Mouse (Mus musculus) megakaryocyte, embryonic 14.5 days (primary cell): ENCODE measurements around the gene Ecm1. TPM values are rescaled to one million over a fixed set of nuclear protein-coding genes. Genes with fewer than 3 reads are reported as not detected.
A peak's percentile ranks its signal among the peaks of the same experiment; 100 is the strongest.

Source experiments
- H3K27me3 ChIP-seq: replicated peaks from 2 replicates; pipeline ENCODE3; 2012; ENCODE audit warnings: inconsistent platforms
- H3K36me3 ChIP-seq: replicated peaks from 2 replicates; pipeline ENCODE3; 2012; ENCODE audit warnings: low read length, inconsistent platforms, mixed read lengths
- H3K4me1 ChIP-seq: 2 replicates; pipeline ENCODE4 v1.6.1; 2012; ENCODE audit warnings: inconsistent platforms
- H3K4me3 ChIP-seq: replicated peaks from 2 replicates; pipeline ENCODE3; 2012; ENCODE audit warnings: moderate library complexity, mild to moderate bottlenecking, inconsistent platforms
- H3K9me3 ChIP-seq: 2 replicates; pipeline ENCODE4 v1.6.1; 2012; ENCODE audit warnings: inconsistent platforms
- FLI1 ChIP-seq: IDR thresholded peaks from 2 replicates; pipeline ENCODE4 v1.6.1; 2012; ENCODE audit warnings: low read length, inconsistent platforms, mixed read lengths
- GATA1 ChIP-seq: IDR thresholded peaks from 3 replicates; pipeline ENCODE4 v1.6.1; 2012; ENCODE audit warnings: mixed read lengths, low read length, inconsistent platforms, borderline replicate concordance
- polyA plus RNA-seq: library from polyadenylated mRNA; stranded (reverse); fragments of >175 nt; gene quantifications from 2 replicates; pipeline ENCODE4 v1.2.3, GENCODE M21; 2012; ENCODE audit warnings: low replicate concordance; ENCODE audit not compliant: insufficient read depth

The Ecm1 gene
- polyA plus RNA-seq, 1 experiment = 274 TPM

DNA sequence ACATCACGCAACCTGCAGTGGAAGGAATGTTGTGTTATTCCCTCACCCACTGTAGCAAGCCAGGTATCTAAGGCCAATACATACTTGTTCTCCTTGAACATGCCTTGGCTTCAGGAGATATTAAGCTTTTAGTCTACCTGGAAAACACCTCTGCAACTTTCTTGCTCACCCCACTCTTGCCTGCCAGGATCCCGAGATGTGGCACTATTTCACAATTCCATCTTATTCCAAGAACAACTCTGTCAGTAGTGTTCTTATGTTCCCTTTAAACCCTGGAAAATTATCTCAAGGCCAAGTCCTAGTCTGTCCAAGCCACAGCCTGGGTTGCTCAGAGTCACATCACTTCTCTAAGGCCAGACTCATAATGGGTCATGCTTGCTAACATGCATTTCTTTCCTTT, 17.4 kb upstream of the Ecm1 start:
- H3K4me1 ChIP-seq = peaks cover 45% of the 10 kb centered on the region
- H3K27me3 ChIP-seq = no peaks in the 10 kb centered on the region
- H3K36me3 ChIP-seq = peaks cover 15% of the 10 kb centered on the region
- no peak overlapping the region for H3K4me3 ChIP-seq
- H3K9me3 ChIP-seq = no peaks in the 10 kb centered on the region
- TF ChIP-seq GATA1 = no peak
- no peak for TF ChIP-seq FLI1

DNA sequence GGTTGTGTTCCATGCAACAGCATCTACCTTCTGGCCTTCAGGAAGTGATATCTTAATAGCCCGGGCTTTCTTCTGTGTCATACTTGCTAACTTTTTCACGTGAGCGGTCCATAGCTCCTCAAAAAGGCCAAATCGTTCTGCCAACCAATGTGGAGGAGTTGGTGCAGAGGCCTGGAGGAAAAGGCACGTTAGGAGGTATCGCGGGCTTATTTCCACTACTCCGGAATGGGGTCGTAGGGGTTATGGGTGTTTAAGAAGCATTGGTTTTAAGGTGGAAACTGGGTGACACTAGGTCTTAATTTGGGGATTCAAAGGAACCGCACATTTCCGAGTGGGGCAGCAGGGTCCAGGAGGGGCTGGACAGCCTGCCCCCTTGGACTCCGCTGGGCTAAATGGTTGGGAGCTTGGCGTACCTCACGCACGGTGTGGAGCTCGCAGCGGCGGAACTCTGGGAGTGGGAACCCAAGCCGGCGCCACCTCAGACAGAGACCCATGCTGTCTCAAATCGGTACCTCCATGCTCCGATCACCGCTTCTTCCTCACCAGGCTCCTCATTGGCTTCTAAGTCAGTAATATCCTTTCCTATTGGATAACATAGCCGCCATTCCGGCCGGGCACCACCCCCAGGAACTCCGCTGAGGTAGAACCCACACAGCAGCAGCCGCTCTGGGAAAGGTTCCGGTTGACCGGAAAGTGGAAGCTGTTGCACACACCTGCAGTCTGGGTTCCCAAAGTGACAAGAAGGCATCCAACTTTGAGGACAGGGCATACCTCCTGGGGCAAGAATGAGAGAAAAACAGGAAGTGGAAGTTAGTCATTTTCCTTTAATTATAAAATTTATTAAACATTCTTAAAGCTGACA, 15.2 kb upstream of the Ecm1 start:
- H3K9me3 ChIP-seq = no peaks in the 10 kb centered on the region
- peaks cover 57% of the 10 kb centered on the region for H3K4me1 ChIP-seq
- H3K27me3 ChIP-seq = no peaks in the 10 kb centered on the region
- TF ChIP-seq GATA1 = no peak
- no peak for TF ChIP-seq FLI1
- H3K36me3 ChIP-seq = peaks cover 34% of the 10 kb centered on the region
- H3K4me3 ChIP-seq = peak overlapping the region; percentile 97

DNA sequence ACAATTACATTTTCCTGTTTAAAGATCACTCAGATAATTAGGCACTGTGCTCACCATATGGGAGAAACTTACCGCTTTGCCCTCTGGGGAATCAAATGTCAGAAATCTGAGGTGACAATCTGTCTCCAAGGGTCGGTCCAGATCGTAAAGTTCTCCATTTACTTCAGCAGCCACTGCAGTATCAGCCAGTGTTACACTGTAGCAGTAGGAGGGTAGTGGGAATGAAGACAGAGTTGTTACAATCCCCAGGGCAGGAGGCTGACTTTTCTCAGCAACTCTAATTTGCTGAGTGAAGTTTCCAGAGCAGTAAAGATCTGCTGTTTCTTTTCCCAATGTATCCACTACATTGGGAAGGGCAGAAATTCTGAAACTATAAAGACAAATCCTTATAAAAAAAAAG, 13.6 kb upstream of the Ecm1 start:
- Histone ChIP-seq H3K4me1 (peaks cover 58% of the 10 kb centered on the region), H3K36me3 (peaks cover 50% of the 10 kb centered on the region)

DNA sequence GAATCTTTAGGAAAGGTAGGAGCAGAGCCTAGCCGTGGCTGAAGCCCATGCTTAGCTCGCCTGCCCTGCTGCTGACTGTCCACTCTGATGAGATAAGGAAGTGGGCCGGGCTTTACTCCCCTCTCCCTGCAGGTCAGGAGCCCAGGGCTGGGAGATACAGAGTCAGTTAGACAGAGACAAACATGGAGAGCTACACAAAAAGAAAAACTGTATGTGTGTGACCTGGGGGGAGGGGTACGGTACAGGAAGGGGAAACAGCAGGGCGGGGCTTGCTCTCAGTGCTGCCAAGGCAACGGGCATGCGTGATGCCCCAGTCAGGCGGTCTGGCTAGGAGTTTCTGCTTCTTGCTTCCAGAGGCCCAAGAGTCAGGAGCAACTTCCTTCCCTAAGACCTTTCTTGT, 1.0 kb upstream of the Ecm1 start:
- peaks cover 100% of the 10 kb centered on the region for H3K36me3 ChIP-seq
- TF ChIP-seq FLI1 (no peak), GATA1 (no peak)
- no peaks in the 10 kb centered on the region for H3K27me3 ChIP-seq
- peaks cover 76% of the 10 kb centered on the region for H3K4me1 ChIP-seq
- peak overlapping the region; percentile 76 for H3K4me3 ChIP-seq
- H3K9me3 ChIP-seq = no peaks in the 10 kb centered on the region

More for the DNA sequence above, 13.6 kb upstream of the Ecm1 start:
- Histone ChIP-seq H3K9me3 (no peaks in the 10 kb centered on the region), H3K4me3 (no peak overlapping the region), H3K27me3 (no peaks in the 10 kb centered on the region)
- TF ChIP-seq GATA1 (no peak), FLI1 (no peak)

DNA sequence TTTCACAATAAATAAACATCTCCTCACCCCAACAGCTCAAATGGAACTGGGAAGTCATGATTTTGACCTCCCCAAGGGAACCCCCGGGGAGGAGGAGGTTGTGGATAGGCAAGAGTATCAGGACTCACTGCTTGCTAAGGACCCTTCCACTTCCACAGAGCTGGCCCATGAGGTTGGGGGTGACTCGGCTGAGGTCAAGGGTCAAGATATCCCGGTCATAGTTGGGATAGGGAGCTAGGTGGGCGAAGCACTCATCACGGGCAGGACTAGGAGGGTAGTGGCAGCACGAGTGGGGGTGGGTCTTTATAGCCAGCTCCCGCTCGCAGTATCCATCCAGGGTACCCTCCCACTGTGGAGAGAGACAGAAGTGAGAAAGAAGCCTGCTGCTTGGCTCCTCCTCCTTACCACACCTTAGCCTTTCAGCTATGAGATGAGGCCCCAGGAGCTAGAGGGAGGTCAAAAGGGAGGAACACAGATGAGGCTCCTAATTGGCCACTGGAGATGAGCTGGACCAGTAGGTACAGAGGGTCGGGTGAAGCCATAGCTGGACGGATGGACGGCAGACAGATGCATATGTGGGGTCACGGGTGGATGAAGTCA, 4.2 kb downstream of the Ecm1 start:
- H3K9me3 ChIP-seq = no peaks in the 10 kb centered on the region
- peaks cover 73% of the 10 kb centered on the region for H3K36me3 ChIP-seq
- peak overlapping the region; percentile 69 for H3K4me3 ChIP-seq
- H3K4me1 ChIP-seq = peaks cover 94% of the 10 kb centered on the region
- TF ChIP-seq FLI1 (no peak), GATA1 (no peak)
- H3K27me3 ChIP-seq = no peaks in the 10 kb centered on the region

DNA sequence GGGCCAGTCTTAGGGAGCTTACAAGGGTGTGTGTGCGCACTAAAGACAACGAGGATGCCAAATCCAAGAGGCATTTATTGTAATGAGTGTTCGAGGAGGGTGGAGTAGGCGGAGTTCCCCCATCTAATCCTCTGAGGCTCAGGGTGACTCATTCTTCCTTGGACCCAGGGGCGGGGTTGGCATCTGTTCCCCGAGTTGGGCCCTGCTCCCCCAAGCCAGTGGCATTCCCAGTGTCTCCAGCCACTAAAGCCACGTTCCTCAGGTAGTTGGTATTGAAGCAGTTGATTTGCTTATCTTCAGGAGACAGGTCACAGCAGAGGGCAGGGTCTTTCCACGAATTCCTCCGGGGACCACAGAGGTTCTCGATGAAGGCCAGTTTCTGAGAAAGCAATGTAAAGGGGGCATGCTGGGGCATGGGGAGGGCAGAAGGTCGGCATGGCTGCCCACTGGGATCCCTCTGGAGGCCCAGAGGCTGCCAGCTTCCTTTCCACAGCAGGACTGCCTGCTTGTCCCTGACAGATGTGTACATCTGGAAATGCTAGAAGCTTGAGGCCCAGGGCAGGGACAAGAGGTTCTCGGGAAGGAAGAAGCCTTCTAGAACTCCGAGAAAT, 5.2 kb downstream of the Ecm1 start:
- TF ChIP-seq GATA1 = no peak
- no peak for TF ChIP-seq FLI1
- peaks cover 69% of the 10 kb centered on the region for H3K36me3 ChIP-seq
- H3K4me1 ChIP-seq = peaks cover 85% of the 10 kb centered on the region

DNA sequence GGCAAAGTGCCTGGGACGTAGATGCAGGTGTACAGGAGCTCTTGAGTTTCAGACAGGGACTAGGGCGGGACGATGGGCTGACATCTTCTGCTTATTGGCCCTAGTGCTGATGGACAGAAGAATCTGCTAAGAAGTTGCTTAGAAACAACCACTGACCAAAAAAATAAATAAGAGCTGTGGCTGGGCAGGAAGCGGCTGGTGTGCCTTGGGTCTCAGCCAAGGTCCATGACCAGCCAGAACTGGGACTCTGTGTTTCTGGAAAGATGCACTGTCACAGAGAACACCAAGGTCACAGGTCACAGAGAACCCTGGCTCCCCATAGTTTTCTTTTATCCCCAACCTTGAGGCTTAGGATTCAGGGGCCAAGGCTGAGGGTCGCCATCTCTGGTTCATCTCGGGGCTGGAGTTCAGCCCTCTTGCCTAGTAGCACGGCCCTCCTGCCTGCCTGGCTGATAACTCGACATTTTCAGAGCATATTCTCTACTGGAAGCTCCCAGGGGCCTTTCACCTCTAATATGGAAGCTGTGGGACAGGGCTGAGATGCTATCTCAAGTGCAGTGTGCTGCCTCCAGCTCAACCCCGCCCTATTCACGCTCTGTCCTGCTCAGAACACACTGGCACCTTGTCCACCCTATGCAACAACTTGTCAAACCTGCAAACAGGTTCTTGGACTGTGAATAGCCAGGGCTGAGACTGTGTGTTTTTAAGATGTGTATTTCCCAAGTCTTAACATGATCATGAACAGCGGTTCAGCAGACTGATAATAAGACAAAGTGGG, 6.4 kb downstream of the Ecm1 start:
- Histone ChIP-seq H3K27me3 (no peaks in the 10 kb centered on the region), H3K4me3 (peak overlapping the region; percentile 42), H3K4me1 (peaks cover 72% of the 10 kb centered on the region), H3K9me3 (no peaks in the 10 kb centered on the region), H3K36me3 (peaks cover 56% of the 10 kb centered on the region)
- no peak for TF ChIP-seq GATA1
- no peak for TF ChIP-seq FLI1

More for the DNA sequence above, 5.2 kb downstream of the Ecm1 start:
- no peak overlapping the region for H3K4me3 ChIP-seq
- no peaks in the 10 kb centered on the region for H3K9me3 ChIP-seq
- no peaks in the 10 kb centered on the region for H3K27me3 ChIP-seq

DNA sequence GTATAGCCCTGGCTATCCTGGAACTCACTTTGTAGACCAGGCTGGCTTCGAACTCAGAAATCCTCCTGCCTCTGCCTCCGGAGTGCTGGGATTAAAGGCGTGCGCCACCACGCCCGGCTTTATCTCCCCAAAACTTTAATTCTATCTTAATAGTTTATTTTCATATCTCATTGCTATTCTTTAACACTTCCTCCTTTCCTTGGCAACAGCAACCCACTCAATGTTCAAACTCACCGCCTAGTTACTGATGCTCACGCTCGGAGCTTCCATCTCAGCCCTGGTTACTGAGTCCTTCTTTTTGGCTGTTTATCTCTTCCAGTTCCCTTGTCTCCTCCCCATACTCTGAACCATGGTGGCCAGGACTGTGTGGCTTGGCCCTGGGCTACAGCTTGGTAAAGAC, 7.1 kb downstream of the Ecm1 start:
- Histone ChIP-seq H3K4me1 (peaks cover 71% of the 10 kb centered on the region), H3K36me3 (peaks cover 50% of the 10 kb centered on the region), H3K27me3 (no peaks in the 10 kb centered on the region), H3K4me3 (no peak overlapping the region), H3K9me3 (no peaks in the 10 kb centered on the region)
- TF ChIP-seq FLI1 (no peak), GATA1 (no peak)

DNA sequence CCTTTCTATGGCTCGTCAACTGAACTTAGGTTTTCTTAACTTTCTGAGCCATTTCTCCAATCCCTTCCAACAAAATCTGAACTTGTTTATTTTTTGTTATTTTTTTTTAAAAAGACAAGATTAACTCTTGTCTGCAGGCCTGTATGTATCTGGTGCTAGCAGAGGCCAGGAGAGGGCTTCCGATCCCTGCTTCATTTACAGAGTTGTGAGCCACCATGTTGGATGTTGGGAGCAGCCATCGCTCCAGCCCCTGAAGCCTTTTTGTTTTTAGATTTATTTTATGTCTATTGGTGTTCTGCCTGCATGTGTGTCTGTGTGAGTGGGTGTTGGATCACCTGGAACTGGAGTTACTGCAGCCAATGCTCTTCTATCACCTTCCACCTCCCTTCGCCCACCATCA, 7.6 kb downstream of the Ecm1 start:
- TF ChIP-seq FLI1 (no peak), GATA1 (no peak)
- Histone ChIP-seq H3K27me3 (no peaks in the 10 kb centered on the region), H3K4me1 (peaks cover 71% of the 10 kb centered on the region), H3K9me3 (no peaks in the 10 kb centered on the region), H3K4me3 (no peak overlapping the region), H3K36me3 (peaks cover 45% of the 10 kb centered on the region)

DNA sequence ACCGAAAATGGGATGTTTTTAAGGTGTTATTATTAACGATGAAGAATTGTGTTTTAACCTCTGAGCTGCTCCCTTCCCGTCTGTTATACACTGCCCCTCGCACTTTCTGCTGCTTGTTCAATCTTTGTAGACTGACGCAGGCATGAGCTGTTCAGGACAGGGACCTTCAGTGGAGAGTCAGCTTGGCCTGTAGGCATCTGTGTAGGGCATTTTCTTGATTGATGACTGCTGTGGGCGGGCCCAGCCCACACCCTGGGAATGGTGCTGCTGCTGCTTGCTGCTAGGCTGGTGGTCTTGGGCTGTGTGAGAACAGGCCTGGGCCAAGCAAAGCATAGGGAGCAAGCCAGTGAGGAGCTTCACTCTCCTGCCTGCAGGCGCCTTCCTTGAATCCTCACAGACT, 8.9 kb downstream of the Ecm1 start:
- H3K9me3 ChIP-seq = no peaks in the 10 kb centered on the region
- no peaks in the 10 kb centered on the region for H3K27me3 ChIP-seq
- peaks cover 70% of the 10 kb centered on the region for H3K4me1 ChIP-seq
- H3K36me3 ChIP-seq = peaks cover 31% of the 10 kb centered on the region
- TF ChIP-seq GATA1 (no peak), FLI1 (no peak)
- H3K4me3 ChIP-seq = no peak overlapping the region
